Mouse (Mus musculus) spleen, postnatal 14 days (tissue): ENCODE measurements at regions not wholly inside any gene's neighbourhood (a gene's known extent, or its start where the extent isn't known, plus 50 kb on each side); places are given as distances from the start of the nearest gene placed in this dataset.
"Not testable (repeated sequence)": the region's sequence is repeated elsewhere in the genome, so short reads cannot be mapped to it uniquely, and the experiment has no call there.

ENCODE experiments used
- DNase-seq, 2 experiments: peaks; one replicate each; pipeline ENCODE4 v3.0.0; 2021 to 2022; ENCODE audit warnings: low spot score in 2 of 2

DNA sequence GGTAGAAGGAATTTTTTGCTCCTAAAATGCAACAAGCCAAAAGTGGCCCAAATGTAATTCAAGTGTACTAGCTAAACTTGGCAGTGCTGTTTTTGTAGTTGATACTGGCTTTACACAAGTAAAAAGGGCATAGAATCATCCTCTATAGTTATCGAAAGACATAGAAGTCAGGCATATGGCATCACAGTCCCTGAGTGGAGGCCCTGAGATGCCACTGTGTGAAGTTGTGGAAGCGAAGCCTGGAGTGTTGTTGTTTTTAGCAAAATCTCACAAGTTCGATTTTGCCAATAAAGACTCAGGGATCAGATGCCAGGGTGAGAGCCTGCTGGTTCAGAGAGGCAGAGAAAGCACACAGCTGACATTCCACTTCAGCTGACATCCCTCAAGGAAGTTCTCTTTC, 121.6 kb upstream of the C9orf72 start:
- no peak for DNase-seq

DNA sequence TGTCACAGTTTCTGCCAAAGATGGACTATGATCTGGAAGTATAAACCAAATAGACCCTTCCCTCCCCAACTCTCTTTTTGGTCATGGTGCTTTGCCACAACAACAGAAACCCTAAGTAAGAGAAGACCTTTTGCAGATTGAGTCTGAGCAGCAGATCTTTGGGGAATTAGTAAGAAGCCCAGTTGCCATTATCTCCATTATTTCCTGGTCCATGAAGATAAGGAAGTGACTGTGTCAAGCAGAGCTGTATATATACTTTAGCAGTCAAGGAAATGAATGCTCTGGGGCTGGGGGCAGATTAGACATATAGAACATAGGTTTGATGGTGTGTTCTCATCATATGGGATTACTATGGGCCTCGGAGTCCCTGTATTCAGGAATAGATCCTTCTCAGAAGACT, 117.8 kb upstream of the C9orf72 start:
- no peak for DNase-seq

DNA sequence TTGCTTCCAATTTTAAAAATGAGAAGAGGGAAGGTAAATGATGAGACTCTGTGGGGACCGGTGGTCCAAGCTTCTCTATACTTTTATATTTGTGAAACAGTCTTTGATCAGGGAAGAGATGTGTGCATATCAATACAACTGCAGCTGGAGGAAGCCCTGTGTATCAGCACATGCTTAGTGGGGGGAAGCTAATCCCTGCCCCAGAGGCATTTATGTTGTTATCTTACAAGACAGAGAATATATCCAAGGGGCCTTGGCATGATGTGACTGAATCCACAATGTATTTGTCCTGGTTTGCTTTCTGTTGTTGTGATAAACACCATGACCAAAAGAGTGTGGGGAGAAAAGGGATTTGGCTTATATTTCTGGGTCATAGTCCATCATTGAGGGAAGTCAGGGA, 105.2 kb upstream of the C9orf72 start:
- DNase-seq, result no peak

DNA sequence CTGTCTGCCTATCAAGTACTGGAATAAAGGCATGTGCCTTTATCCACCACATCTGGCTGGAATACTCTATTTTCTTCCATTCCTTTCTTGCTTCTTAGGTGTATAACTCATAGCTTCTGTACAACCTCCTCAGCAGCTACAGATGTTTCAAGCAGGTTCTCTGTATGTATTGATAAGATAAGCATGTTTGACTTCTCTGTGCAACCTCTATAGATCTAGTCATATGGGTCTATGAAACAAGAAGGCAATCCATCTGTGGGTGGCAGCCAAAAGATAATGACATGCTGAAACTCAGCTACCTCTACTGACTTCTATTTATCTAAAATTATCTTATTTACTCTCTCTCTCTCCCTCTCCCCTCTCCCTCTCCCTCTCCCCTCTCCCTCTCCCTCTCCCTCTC, 99.3 kb upstream of the C9orf72 start:
- DNase-seq, result no peak

DNA sequence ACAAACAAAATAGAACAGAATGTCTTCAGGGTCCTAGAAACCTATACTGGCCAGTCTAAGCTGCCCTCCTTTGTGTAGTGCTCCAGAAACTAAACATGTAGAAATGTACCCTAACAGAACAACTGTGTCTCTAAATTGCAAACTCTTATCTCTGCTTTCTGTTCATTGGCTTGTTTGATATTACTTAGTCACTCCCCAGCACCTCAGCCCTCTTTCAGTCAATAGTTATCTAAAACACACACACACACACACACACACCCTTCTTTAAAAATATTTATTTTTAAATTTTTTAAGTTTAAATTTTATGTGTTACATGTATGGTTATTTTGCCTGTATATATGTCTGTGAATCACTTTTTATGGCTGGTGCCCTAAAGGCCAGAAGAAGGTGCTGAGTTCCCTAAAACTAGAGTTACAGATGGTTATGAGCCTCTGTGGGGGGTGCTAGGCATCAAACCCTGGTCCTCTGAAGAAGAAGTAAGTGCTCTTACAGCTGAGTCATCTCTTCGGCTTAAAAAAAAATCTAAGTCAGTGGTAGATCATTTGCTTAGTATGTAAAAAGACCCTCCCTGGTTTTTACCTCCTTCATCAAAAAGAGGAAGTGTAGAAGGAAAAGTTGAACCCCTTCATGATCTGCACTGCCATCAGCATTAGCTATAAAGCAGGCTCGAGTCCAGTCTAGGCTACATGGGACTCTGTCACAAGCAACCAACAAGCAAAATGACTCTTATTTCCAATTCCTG, 96.6 kb upstream of the C9orf72 start:
- DNase-seq, result no peak

DNA sequence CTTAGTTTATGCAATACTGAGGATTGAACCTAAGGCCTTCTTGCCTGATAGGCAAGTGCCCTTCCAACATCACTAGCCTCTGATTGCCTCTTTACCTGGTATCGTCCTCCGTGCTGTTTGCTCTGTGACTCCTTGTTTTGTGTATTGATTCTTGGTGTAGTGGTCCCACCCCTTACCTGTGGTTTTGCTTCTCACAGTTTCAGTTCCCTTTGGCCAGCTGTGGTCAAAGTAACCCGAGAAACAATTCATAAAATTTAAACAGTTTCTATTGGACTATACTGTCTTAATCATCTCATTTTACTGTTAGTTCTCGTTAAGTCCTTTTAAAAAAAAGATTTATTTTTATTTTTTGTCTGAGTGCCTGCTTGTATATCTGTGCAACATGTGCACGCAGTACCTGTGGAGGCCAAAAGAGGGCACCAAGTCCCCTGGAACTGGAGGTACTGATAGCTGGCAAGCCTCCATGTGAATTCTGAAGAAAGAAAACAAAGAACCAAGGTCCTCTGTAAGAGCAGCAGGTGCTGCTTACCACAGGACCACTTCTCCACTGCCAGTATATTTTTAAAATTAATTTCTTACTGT, 84.5 kb upstream of the C9orf72 start:
- DNase-seq, result peak in 1 of 2 experiments; percentile 8

DNA sequence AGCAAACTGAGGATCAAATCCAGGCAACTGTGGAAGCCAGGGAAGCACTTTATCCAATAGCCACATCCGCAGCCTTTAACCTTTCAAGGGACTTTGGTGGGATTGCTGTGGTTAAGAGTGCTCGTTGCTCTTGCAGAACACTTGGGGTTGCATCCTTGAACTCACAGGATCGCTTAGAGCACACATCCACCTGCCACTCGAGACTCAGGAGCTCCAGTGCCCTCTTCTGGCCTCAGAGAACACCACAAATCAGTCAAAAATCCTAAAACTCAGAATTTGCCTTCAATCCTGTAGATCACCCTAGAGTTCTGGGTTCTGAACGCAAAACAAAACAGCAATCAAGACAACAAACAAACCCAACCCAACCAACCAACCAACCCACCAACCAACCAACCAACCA, 82.2 kb upstream of the C9orf72 start:
- DNase-seq, result no peak

DNA sequence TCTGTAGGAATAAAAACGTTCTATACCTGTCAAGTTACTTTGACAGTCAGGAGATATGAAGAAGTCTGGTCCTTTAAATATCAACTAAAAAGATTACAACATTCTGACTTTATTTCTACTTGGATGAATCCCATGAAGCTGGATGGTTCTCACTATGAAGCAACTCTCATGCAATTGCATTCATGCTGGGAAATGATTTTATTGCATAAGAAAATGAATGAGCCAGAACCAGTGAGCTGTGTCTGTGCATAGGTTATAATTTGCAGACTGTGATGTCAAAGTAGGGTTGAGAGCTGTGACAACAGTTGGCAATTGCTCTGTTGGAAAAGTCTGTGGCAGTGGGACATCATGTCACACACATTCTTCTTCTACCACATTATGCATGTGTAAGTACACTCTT, 79.2 kb upstream of the C9orf72 start:
- DNase-seq, result no peak

DNA sequence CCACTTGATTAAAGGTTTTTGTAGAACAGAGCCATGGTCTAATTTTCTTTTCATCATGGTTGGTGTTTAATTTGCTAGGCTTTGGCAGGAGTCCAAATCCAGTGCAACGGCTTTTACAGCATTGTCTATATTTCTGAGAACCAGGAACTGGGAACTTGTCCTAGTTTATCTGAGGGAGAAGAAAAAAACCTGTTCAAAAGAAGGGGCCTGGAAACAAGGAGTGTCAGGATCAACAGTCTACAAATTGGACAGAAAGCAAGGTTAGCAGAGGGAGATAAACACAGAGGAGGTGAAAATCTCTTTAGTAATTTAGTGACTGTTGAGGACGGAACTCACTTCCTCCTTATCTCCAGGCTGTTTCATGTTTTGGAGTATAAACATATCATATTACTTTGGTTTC, 74.9 kb upstream of the C9orf72 start:
- no peak for DNase-seq

DNA sequence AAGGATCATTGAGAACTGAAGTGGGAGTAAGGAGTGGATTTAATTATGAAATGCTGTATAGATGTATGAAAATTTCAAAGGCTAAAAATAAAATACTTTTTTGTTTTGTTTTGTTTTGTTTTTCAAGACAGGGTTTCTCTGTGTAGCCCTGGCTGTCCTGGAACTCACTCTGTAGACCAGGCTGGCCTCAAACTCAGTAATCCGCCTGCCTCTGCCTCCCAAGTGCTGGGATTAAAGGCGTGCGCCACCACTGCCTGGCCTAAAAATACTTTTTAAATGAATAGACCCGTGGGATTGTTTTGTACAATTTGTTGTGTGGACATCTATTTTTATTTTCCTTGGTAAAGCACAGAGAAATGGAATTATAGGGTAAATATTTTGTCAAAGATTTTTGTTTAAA, 74.4 kb upstream of the C9orf72 start:
- DNase-seq, result not testable (repeated sequence)

DNA sequence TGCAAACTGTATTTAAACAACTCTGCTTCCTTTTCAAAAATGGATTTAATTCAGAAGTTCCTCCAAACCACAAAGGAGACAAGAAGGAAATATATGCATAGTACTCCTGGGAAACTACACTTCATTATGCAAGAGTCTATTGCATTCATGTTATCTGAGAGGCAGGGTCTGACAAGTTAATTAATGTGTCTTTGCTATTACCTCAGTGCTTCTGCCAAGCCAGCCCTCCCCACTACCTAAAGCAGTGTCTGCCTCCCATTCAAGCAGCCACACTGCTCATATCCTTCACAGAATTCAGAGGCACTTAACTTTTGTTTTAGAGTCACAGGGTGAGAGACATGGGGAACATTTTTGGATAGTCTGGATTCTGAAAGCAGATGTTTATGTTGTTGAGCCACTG, 58.6 kb upstream of the C9orf72 start:
- DNase-seq, result no peak
